Mouse (Mus musculus): ENCODE results near the gene Xrcc1.

Gene Xrcc1

DNA sequence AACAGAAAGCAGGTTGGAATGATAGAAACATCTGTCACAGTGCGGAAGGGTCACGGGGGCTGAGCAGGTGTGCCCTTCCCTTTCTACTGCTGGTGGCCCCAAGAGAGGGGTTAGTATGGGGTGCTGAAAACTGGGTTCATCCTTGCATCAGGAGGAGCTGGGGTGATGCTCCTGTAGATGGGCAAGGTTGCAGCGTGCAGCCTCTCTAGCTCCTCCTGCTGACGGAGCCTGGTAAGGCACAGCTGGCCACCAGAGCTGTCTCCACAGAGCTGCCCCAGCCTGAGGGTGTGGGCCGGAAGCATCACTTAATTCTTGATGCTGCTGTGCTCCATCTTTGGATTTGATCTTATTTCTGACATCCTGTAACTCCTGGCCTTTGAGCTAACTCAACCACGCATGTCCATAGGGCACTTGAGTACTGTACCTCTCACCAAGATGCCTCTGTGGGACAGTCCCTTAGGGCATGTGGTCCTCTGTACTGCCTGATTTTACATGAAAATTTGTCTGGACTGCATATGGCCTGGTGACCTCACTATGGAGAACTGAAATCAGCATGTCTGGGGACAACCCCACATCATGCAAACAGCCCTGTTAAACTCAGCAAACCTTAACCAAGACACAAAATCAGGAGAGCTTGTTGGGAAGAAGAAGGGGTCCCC lies 18.6 kb downstream of the Xrcc1 start:
- in situ Hi-C loops (cut with MboI; ENCODE audit: low sequenced_read_pairs), result no loop called here

DNA sequence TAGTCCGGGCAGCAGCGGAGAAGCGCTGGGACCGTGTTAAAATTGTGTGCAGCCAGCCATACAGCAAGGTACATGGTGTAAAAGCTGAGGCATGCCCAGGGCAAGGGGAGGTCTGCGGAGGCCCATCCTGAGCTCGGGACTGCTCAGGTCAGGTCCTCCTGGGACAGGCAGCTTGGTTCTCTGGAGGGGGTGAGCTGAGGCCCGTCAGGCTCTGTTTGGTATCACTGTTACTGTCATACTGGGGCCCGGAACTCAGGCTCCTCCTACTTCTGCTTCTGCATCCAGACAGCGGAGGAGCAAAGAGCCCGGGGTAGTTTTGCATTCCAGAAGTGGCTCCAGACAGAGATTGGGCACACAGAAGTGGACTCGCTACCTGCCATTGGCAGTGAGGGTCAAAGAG lies 19.5 kb downstream of the Xrcc1 start:
- in situ Hi-C loops (cut with MboI; ENCODE audit: low sequenced_read_pairs), result no loop called here

DNA sequence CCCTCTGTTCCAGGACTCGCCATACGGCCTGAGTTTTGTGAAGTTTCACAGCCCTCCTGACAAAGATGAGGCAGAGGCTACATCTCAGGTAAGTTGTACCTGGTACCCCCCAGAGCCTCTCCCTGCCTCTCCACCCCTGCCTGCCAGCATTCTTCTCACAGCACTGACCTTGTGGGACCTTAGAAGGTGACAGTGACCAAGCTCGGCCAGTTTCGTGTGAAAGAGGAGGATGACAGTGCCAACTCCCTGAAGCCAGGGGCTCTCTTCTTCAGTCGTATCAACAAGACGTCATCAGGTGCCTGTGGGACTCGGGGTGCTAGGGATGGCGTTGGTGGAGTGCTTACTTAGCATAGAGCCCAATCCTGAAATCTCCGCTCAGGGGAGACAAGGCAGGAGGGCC lies 20.1 kb downstream of the Xrcc1 start:
- in situ Hi-C loops (cut with MboI; ENCODE audit: low sequenced_read_pairs), result no loop called here

DNA sequence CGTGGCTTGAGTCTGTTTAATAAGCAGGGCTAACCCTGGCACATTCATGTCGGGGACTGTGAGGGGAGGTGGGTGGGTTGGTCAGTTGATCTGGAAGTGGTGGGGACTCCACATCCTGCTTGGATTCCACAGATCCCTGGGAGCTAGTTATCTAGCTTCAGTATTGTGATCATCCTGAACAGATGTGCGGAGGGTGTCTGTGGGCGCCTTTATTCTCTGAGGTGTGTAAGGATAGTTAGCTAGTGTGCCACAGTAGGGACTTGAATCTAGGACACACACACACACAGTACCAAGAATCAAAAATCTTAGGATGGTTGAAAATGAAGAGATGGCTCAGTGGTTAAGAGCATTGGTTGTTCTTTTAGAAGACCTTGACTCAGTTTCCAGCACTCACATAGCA lies 22.4 kb downstream of the Xrcc1 start:
- in situ Hi-C loops (cut with MboI; ENCODE audit: low sequenced_read_pairs), result no loop called here

DNA sequence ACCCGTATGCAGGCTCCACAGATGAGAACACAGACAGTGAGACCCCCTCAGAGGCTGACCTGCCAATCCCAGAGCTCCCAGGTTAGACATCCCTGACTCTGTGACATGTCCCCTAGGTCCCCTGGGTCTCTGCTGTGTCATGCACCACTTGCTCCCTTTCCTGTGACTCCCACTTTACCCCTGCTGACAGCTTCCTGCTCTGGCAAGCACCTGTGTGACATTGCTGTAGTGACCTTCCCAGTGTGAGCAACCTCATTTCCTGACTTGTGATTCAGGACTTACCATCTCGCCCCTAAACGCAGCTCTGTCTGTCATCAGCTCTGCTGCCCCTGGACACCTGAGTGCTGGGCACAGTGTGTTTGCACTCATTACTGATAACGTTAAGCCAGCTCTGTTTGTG lies 25.0 kb downstream of the Xrcc1 start:
- in situ Hi-C loops (cut with MboI; ENCODE audit: low sequenced_read_pairs), result no loop called here

DNA sequence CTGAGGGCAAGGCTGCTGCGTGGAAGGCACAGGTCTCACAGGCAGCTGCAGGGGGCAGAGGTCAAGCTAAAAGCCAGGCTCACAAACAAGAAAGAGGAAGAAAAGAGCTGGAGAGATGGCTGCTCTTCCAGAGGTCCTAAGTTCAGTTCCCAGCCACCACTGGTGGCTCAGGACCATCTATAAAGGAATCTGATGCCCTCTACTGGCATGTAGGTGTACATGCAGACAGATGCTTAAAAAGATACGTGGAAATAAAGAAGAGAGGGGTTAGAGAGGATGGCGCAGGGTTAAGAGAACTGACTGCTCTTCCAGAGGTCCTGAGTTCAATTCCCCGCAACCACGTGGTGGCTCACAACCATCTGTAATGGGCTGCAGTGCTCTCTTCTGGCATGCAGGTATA lies 26.4 kb downstream of the Xrcc1 start:
- in situ Hi-C loops (cut with MboI; ENCODE audit: low sequenced_read_pairs), result no loop called here

DNA sequence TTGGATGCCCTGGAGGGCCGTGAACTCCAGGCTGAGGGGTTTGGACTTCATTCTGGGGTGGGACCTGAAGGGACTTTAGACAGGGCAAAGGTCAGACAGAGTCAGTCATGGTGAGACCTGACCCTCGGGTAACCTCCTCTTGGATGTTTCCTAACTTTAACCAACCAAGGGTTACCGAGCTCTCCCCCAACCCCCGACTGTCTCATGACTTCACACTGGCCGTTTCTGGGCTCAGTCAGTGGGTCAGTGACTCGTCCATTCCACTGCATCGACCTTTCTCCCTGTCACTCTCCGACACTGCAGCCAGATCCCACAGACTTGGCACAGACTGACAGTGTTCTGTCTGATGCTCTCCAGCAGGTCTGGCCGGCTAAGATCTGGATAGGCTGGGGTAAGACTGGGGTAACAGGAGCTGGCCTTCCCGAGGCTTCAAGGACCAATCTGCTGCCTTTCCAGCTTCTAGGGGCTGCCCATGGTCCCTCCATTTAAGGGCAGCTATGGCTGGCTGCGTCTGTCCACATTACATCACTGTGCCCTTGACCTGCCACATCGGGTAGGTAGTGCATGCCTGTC lies 28.2 kb downstream of the Xrcc1 start:
- in situ Hi-C loops (cut with MboI; ENCODE audit: low sequenced_read_pairs), result no loop called here

DNA sequence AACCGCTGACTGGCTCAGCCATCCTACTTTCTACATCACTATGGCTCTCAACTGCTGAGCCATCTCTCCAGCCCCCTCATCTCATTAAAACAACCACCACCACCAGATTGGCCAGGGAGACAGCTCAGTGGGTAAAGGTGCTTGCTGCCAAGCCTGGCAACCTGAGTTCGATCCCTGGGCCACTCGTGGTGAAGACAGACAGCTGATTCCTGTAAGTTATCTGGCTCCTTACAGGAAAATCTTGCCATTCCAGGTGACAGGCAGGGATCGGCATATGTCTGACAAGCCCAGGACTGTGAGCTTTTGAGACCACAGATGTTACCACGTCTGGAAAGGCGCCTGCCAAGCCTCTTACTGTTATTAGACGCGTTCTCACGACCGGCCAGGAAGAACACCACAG lies 31.7 kb downstream of the Xrcc1 start:
- in situ Hi-C loops (cut with MboI; ENCODE audit: low sequenced_read_pairs), result no loop called here

DNA sequence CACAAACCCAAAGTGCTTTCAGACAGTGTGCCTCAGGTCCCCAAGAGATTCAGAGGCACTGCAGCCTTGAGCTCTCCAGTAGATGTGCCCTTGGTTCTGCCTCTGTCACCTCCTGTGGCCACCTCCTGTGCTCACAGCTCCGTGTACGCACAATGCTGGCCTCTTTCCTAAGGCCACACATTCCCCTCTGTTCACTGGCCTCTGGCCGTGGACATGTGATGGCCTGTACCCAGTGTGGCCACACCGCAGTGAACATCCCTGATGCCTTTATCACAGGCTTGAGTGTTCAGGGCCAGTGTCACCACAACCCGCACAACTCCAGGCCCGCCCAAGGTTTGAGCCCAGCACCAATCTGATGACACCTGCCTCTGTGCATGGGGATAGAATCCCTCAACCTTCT lies 38.8 kb downstream of the Xrcc1 start:
- in situ Hi-C loops (cut with MboI; ENCODE audit: low sequenced_read_pairs), result no loop called here

DNA sequence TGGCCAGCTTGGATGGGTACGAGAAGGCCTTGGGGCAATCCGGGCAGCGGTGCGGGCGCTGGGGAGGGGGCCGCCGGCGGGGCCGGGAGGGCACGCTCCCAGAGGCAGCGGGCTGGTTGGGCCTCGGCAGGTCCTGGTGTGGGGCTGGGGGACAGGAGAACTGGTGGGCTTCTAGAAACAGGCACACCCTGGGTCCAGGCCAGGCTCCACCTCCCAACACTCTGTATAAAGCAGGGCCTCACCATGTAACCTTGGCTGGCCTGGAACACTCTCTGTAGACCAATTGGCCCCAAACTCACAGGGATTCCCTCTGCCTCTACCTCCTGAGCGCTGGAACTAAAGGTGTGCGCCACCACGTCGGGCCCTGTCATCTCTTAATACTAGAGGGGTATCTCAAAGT lies 39.9 kb downstream of the Xrcc1 start:
- in situ Hi-C loops (cut with MboI; ENCODE audit: low sequenced_read_pairs), result no loop called here

DNA sequence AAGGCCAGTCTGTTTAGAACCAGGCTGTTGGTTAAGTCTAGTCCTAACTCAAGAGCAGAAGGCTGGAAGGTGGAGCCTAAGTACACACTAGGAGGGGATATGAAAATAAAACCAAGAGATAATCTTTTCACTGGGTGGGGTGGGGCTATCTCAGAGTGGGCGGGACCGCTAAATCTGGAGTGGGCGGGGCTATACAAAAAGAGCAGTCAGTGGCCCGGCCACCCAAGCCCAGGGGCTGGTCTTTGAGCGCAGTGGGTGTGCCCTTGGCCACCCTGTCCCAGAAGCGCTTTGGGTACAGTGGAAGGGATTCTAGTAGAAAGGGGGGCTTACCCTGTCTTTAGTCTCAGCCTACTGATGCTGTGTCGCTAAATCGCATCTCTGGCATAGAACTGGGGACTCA lies 40.7 kb downstream of the Xrcc1 start:
- in situ Hi-C loops (cut with MboI; ENCODE audit: low sequenced_read_pairs), result no loop called here

DNA sequence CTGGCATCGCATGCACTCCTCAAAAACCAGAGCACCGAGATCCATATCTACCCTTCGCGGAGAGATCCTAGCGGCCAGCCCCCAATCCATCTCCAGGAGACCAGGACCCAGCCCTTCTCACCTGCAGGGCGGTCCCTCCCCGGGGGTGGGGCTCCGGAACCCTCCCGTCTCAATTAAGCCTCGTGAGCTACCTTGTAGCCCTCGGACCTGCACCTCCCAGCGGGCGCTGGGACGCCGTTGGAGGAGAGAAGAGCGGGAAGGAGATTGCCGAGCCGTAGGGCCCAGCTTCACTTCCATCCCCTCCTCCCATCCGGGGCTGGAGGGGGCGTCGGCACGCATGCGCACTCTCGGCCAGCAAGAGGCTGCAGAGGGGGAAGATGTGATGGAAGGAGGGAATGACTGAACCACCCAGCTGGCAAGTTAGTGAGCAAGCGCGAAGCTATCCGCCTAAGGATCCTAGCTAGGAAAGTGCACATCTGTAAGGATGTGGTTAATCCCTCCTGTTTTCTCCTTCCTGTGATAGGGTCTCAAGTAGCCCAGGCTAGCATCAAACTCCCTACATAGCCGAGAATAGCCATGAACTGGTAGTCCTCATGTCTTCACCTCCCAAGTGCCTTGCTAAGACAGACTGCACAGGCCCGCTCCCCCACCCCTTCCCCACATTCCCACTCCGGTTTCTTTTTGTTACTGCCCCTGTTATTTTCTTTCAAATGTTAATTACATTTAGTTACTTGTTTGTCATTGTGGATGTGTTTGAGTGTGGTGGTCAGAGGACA lies 41.4 kb downstream of the Xrcc1 start, which contains the start of the genes Ethe1 and Zfp575:
Gene Ethe1, plus strand, starts transcription at position 214 of the 776 bp plus-strand sequence.
Gene Zfp575, minus strand, starts transcription at position 312 of the 776 bp plus-strand sequence.
- in situ Hi-C loops (cut with MboI; ENCODE audit: low sequenced_read_pairs), result no loop called here

DNA sequence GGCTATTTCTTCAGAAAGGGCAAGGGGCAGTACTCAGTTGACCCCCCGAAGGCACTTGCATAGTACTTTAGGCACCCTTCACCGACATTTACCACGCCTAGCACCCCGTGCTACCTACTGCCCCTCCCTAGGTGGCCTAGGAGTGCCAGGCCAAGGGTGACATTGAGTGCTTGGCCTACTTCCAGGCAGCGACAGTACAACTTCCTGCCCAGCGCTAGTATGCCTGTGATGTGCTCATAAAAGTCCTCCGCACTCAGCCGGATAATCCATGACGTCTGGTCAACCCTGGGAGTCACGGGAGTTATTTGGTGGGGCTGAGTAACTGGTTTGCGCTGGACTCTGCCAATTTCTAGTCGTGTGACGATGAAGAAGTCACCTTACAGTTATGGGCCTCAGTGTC lies 42.2 kb downstream of the Xrcc1 start:
- in situ Hi-C loops (cut with MboI; ENCODE audit: low sequenced_read_pairs), result no loop called here

DNA sequence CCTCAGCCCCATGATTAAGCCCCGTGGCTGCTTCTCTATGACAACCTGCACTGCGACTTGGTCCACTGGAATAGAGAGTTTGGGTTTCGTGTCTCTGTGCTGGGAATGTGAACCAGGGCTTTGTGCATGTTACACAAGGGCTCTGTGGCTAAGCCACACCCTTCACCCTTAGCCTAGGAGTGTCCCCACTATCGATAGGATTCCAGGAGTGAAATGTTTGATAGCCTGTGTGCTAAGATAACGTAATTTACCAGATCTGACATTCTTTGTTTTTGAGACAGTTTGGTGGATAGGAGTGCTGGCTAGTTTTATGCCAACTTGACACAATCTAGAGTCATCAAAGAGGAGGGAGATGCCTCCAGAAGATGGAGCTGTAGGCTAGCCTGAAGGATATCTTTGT lies 45.6 kb downstream of the Xrcc1 start:
- in situ Hi-C loops (cut with MboI; ENCODE audit: low sequenced_read_pairs), result no loop called here

DNA sequence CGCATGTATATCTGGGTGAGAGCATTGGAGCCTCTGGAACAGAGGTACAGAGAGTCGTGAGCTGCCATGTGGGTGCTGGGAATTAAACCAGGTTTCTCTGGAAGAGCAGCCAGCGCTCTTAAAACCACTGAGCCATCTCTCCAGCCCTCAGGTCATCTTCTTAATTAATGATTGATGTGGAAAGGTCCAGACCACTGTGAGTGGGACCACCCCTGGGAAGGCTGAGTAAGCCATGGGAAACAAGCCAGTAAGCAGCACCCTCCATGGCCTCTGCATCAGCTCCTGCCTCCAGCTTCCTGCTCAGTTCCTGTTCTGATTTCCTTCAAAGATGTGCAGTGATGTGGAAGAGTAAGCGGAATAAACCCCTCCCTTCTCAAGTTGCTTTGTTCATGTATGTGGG lies 46.1 kb downstream of the Xrcc1 start:
- in situ Hi-C loops (cut with MboI; ENCODE audit: low sequenced_read_pairs), result no loop called here

DNA sequence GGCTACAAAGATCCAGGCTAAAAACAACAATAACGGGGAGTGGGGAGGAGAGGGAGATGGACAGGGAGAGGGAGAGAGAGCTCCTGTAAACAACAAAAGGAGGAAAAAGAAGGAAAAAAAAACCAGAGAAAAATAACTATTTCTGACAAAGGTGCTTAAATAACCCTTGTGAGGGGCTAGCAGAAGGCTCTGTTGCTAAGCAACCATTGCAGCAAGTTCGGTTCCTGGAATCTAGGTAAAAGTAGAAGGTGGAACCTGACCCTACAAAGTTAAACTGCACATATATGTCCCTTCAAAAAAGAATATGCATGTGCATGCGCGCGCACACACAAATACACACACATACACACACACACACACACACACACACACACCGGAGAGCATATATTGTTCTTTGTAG lies 46.7 kb downstream of the Xrcc1 start:
- in situ Hi-C loops (cut with MboI; ENCODE audit: low sequenced_read_pairs), result no loop called here

DNA sequence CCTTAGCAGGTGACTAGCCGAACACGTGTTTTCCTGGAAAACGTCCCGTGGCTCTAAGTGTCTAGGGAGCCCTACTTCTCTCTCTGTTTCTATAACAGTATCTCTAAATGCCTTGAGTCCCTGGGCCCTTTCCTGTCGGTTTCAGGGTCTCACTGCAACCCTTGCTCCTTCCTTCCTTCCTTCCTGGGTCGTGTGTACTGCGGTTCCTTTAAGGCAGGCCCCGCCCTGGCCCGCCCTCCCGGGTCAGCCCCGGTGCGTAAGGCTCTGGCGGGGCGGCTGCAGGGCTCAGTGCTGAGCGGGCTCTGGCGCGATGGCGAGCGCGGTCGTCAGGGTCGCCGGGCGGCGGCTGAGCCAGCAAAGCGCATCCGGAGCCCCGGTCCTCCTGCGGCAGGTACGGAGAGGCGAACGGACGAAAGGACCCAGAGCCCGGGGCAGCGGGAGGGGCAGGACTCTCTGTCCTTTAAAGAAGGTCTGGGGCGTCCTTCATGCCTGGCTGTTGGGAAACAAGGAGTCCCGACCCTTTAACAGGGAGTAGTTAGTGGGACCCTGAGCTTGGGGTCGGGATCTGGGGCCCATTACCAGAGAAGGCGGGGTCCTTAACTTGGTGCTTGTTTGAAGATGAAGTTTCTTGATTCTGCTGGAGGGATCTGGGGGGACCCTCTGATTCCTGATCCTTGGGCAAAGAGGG lies 47.7 kb downstream of the Xrcc1 start:
- in situ Hi-C loops (cut with MboI; ENCODE audit: low sequenced_read_pairs), result no loop called here

DNA sequence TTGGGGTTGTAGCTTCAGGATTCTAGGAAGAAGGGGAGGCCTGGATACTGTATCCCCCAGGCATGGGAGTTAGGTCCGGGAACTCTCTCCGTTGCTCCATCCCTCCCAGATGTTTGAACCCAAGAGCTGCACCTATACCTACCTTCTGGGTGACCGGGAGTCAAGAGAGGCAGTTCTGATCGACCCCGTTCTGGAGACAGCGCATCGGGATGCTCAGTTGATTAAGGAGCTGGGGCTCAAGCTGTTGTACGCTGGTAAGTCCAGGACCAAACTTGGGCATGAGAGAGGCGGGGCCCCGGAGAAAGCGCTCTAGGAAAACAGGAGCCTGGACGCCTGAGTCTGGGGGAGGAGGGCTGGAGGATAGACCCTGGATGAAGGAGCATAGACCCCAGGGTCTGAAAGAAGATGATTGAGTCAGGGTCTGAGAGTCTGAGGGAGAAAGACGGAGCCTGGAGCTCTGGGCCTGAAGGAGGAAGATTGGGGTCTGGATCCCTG lies 48.3 kb downstream of the Xrcc1 start:
- in situ Hi-C loops (cut with MboI; ENCODE audit: low sequenced_read_pairs), result no loop called here

DNA sequence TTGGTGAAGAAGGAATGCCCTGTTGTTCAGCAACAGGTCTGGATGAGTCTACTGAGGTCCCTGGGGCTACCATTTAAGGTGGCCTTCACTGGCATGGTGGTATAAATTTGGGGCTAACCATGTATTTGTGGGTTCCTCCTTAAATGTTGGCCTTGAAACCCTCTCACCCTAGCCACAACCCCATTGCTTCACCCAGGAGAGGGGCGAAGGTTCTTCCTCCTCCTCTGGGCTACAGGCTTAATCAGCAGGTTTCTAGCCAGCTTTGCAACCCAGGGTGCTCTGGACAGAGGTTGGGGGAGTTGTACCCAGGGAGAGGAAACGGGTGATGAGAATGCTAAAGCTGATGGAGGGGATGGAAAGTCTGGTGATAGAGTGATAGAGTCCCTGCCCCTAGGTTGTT lies 49.4 kb downstream of the Xrcc1 start:
- in situ Hi-C loops (cut with MboI; ENCODE audit: low sequenced_read_pairs), result no loop called here

DNA sequence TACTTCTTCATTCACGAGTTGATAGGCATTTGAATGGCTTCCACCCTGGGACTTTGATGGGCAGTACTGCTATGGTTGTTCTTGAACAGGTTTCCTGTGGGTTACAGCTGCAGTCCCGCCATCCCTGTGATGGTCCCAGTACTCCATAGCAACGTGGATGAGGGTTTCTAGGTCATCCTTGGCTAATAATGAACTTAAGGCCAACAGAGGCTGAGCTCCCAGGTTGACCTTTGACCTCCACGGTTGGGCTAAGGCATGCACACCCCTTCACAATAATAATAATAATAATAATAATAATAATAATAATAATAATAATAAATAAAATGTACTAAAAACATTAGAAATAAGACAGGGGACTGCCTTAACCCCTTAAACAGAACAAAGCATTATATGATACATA lies 52.0 kb downstream of the Xrcc1 start:
- in situ Hi-C loops (cut with MboI; ENCODE audit: low sequenced_read_pairs), result no loop called here

Data from CH12F3 (cell line).